Mouse (Mus musculus) lung, embryonic 14.5 days (tissue): ENCODE measurements at regions not wholly inside any gene's neighbourhood (a gene's known extent, or its start where the extent isn't known, plus 50 kb on each side); places are given as distances from the start of the nearest gene placed in this dataset.

Source experiments
- ATAC-seq: fragments of 200-750 bp; cut with Nextera tagmentation; 2 replicates; pipeline ENCODE4 v1.8.0; 2017; ENCODE audit warnings: mild to moderate bottlenecking, moderate TSS enrichment, moderate library complexity; ENCODE audit not compliant: insufficient read depth
- DNase-seq: peaks from one replicate; pipeline ENCODE4 v3.0.0-alpha.2; 2015
- H3K27ac ChIP-seq: fragments of 300-500 bp; sonication (generic); 2 replicates; pipeline ENCODE4 v1.5.1; 2014; ENCODE audit warnings: low read depth, mild to moderate bottlenecking, moderate library complexity
- H3K27me3 ChIP-seq: fragments of 300-500 bp; sonication (generic); 2 replicates; pipeline ENCODE4 v1.6.1; 2014; ENCODE audit warnings: low read length, control low read depth; ENCODE audit not compliant: insufficient read depth
- H3K36me3 ChIP-seq: fragments of 300-500 bp; sonication (generic); 2 replicates; pipeline ENCODE4 v1.6.1; 2014; ENCODE audit warnings: control low read depth; ENCODE audit not compliant: insufficient read depth
- H3K4me1 ChIP-seq: fragments of 300-500 bp; sonication (generic); 2 replicates; pipeline ENCODE4 v1.6.1; 2014; ENCODE audit warnings: antibody characterized with exemption, control low read depth; ENCODE audit not compliant: insufficient read depth
- H3K4me2 ChIP-seq: fragments of 300-500 bp; sonication (generic); 2 replicates; pipeline ENCODE4 v1.6.1; 2014; ENCODE audit warnings: mild to moderate bottlenecking
- H3K4me3 ChIP-seq: fragments of 300-500 bp; sonication (generic); 2 replicates; pipeline ENCODE4 v1.5.1; 2014; ENCODE audit warnings: low read depth, low read length
- H3K9ac ChIP-seq: fragments of 300-500 bp; sonication (generic); 2 replicates; pipeline ENCODE4 v1.6.1; 2014
- H3K9me3 ChIP-seq: fragments of 300-500 bp; sonication (generic); 2 replicates; pipeline ENCODE4 v1.6.1; 2016; ENCODE audit warnings: low read depth, low read length, control low read depth
- CTCF ChIP-seq: IDR thresholded peaks from 2 replicates; pipeline ENCODE4 v1.5.1; 2016; ENCODE audit warnings: antibody characterized with exemption, low read depth
- WGBS: fragments of 180-500 bp; shearing (Covaris S2); extraction: QIAGEN DNeasy Blood & Tissue Kit; methylation state at CpG from one replicate; pipeline ENCODE4 v1.1.7; 2014; 5-methylcytosine and 5-hydroxymethylcytosine counted together

DNA sequence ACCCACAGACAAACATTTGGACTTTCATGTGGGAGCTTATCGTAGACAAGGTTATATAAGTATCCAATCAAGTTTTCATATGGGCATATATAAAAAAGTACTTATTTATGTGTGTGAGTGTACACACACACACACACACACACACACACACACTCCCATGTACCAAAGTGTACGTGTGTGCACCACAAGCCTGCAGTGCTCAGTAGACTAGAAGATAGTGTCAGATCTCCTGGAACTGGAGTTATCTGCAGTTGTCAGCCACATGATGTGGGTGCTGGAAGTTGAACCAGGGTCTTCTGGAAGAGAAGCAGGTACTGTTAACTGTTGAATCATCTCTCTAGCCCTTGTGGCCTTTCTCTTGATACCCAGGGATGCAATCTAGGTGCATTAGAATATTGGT is 99.7 kb upstream of the Armc3 start:
- H3K9me3 ChIP-seq = no peaks in the 10 kb centered on the region
- H3K36me3 ChIP-seq = no peaks in the 10 kb centered on the region
- H3K4me2 ChIP-seq = no peak overlapping the region
- H3K4me1 ChIP-seq = no peaks in the 10 kb centered on the region
- no peak for TF ChIP-seq CTCF
- DNase-seq (no peak), ATAC-seq (no peak)
- H3K9ac ChIP-seq = no peak overlapping the region
- no peak overlapping the region for H3K4me3 ChIP-seq
- WGBS = 72% methylated on average over 2 of the region's 2 CpGs
- H3K27ac ChIP-seq = no peak overlapping the region
- no peaks in the 10 kb centered on the region for H3K27me3 ChIP-seq

DNA sequence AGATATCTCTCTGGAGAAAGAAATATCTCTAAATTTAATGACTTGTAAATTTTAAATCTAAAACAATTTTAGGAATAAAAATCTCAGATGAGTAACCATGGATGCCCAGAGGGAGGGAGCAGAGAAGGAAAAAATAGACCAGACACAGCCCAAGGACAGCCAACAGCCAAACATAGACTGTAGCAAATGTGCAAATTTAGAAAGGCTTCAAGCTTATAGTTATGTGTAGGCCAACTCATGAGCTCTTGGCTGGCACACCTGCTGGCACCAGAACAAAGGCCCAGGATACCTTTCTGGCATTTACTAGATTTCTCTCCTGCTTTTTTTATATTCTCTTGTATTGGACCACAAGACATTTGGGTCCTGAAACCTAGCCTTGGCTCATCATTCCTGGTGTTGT is 90.3 kb upstream of the Armc3 start:
- Histone ChIP-seq H3K4me1 (no peaks in the 10 kb centered on the region), H3K4me3 (no peak overlapping the region), H3K9ac (no peak overlapping the region), H3K36me3 (no peaks in the 10 kb centered on the region), H3K27me3 (no peaks in the 10 kb centered on the region), H3K4me2 (no peak overlapping the region), H3K9me3 (no peaks in the 10 kb centered on the region), H3K27ac (no peak overlapping the region)
- no peak for DNase-seq
- no peak for TF ChIP-seq CTCF
- ATAC-seq = no peak

DNA sequence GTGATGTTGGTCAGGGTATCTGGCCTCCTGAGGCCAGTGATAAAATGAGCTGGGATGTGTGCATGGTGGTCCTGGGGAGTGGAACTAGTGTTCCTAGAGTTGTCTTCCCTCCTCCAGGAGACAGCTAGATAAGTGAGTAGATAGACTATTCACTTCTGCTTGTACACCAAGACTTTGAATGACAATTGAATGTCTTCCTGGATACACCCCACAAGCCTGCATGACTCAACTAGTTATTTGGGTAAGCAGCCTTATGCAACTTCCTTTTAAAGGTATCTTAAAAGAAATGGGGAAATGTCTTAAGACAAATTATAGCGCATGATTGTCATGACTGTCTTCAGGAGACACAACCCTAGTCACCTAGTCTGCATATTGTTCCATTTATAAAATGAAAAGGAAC is 79.2 kb upstream of the Armc3 start:
- no peak overlapping the region for H3K4me3 ChIP-seq
- WGBS = 91% methylated on average over 1 of the region's 1 CpGs
- H3K27ac ChIP-seq = no peak overlapping the region
- DNase-seq (no peak), ATAC-seq (no peak)
- no peak overlapping the region for H3K4me2 ChIP-seq
- TF ChIP-seq CTCF = no peak
- no peaks in the 10 kb centered on the region for H3K36me3 ChIP-seq
- no peak overlapping the region for H3K9ac ChIP-seq
- H3K9me3 ChIP-seq = no peaks in the 10 kb centered on the region
- H3K27me3 ChIP-seq = no peaks in the 10 kb centered on the region
- no peaks in the 10 kb centered on the region for H3K4me1 ChIP-seq

DNA sequence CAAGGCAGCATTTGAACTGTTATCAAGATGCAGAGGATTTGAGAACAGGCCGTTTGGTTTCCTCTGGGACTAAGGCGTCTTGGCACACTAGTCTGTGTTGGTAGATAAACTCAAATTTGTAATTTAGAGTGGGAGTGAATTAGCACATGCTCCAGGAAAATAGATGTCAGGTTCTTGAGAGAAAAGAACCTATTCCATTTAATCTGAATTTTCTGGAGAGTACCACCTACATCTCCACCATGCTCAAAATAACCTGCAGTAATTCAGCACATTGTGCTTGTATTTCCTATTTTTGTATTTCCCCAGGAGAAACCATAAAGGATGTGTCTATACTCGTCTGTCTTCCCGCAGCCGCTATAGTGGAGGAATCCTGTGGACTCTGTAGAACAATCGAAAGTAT is 66.2 kb upstream of the Armc3 start:
- H3K36me3 ChIP-seq = no peaks in the 10 kb centered on the region
- H3K9ac ChIP-seq = no peak overlapping the region
- no peaks in the 10 kb centered on the region for H3K9me3 ChIP-seq
- no peak overlapping the region for H3K4me2 ChIP-seq
- no peaks in the 10 kb centered on the region for H3K27me3 ChIP-seq
- DNase-seq (no peak), ATAC-seq (no peak)
- H3K4me3 ChIP-seq = no peak overlapping the region
- 82% methylated on average over 6 of the region's 6 CpGs for WGBS
- no peaks in the 10 kb centered on the region for H3K4me1 ChIP-seq
- no peak for TF ChIP-seq CTCF
- no peak overlapping the region for H3K27ac ChIP-seq

DNA sequence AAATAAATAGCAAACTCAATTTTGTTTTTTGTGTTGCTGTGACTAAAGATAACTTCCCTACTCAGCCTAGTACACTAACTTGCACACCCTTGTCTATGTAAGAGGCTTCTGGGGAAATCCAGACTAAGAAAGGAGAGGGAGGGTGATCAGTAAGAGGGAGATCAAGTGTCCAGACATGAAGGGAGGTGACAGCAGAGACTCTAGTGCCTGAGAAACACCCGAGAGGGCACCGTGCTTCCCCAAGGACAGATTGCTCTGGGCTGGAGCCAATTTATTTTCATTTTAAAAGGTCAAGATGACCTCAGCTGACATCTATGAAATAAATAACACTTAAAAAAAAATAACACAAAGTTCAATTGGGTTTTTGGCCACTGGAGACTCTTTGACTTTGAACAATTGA is 56.5 kb upstream of the Armc3 start:
- ATAC-seq (no peak), DNase-seq (no peak)
- H3K4me1 ChIP-seq = 0 out of 2 replicates have a peak, but pooled peaks cover 6% of the 10 kb centered on the region

DNA sequence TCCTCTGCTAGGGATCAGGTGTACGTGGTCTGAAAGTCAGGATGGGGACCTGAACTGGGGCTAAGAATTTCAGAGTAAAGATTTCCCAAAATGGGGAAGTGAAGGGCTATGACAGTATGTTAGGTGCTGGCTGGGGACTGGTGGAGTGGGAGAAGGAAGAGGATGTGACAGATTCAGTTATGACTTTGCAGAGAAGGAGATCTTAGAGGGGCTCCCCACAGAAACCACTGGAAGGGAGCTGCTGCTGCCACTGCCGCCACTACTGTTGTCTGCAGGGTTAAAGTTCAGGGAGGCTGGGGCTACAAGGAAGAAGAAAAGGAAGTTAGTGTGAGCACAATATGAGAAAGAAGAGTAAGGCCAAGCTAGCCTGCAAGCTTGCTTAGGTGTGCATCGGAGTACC is 53.7 kb upstream of the Armc3 start:
- H3K4me1 ChIP-seq = 0 out of 2 replicates have a peak, but pooled peaks cover 6% of the 10 kb centered on the region
- no peak overlapping the region for H3K4me3 ChIP-seq
- H3K9ac ChIP-seq = no peak overlapping the region
- no peak overlapping the region for H3K4me2 ChIP-seq
- WGBS = 59% methylated on average over 3 of the region's 3 CpGs
- no peak for TF ChIP-seq CTCF
- no peak overlapping the region for H3K27ac ChIP-seq
- H3K27me3 ChIP-seq = no peaks in the 10 kb centered on the region
- H3K9me3 ChIP-seq = no peaks in the 10 kb centered on the region
- ATAC-seq = no peak
- H3K36me3 ChIP-seq = no peaks in the 10 kb centered on the region
- DNase-seq = no peak

More for the DNA sequence above, 56.5 kb upstream of the Armc3 start:
- H3K27ac ChIP-seq = no peak overlapping the region
- no peak overlapping the region for H3K4me2 ChIP-seq
- H3K36me3 ChIP-seq = no peaks in the 10 kb centered on the region
- no peak for TF ChIP-seq CTCF
- no peaks in the 10 kb centered on the region for H3K9me3 ChIP-seq
- no peak overlapping the region for H3K4me3 ChIP-seq
- H3K9ac ChIP-seq = no peak overlapping the region
- 20% methylated on average over 2 of the region's 2 CpGs for WGBS
- H3K27me3 ChIP-seq = no peaks in the 10 kb centered on the region

DNA sequence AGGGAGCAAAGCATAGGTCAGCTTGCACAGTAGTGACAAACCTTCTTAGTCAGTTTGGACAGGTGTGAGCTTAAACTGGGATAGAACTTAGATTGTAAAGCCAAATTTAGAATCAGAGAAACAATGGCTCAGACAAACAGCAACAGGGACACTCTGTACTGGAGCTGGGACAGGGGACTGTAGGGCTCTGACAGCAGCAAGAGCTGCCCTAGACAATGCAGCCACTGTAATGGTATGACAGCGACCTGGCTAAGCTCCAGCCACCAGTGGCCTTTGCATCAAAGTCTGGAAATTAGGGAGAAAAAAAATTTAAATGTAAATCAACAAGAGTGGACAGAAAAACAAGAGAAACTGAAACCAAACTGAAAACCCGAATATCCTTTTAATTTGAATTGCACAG is 53.2 kb upstream of the Armc3 start:
- Histone ChIP-seq H3K9me3 (no peaks in the 10 kb centered on the region), H3K9ac (no peak overlapping the region), H3K27me3 (no peaks in the 10 kb centered on the region), H3K4me1 (0 out of 2 replicates have a peak, but pooled peaks cover 6% of the 10 kb centered on the region), H3K4me2 (peak overlapping the region; percentile 23; the same call in 1 of the 2 replicates), H3K36me3 (no peaks in the 10 kb centered on the region), H3K4me3 (no peak overlapping the region), H3K27ac (no peak overlapping the region)
- TF ChIP-seq CTCF = no peak
- DNase-seq (peak; percentile 65), ATAC-seq (peak; percentile 72; the same call in 1 of the 2 replicates)
- 41% methylated on average over 2 of the region's 2 CpGs for WGBS

DNA sequence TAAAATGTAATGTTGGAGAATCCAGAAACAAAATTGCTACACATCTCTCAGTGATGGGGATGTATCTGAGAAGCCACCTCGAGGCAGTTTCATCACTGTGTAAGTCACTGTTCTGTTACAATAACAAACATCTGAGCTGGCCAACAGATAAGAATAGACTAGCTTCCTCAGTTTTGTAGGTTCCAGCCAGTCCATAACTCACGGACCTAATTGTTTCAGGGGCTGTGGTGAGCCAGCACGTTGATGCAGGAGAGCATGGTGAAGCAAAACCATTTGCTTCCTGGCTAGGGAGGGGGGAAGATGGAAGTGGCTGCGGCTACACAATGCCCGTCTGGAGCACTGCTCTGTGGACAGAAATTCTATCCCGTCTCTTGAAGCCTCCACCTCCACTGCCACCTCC is 52.8 kb upstream of the Armc3 start:
- H3K4me2 ChIP-seq = peak overlapping the region; percentile 0; the same call in 1 of the 2 replicates
- DNase-seq (peak; percentile 27), ATAC-seq (peak; percentile 51)

More for the DNA sequence above, 52.8 kb upstream of the Armc3 start:
- H3K27ac ChIP-seq = no peak overlapping the region
- no peak overlapping the region for H3K4me3 ChIP-seq
- no peak overlapping the region for H3K9ac ChIP-seq
- no peaks in the 10 kb centered on the region for H3K36me3 ChIP-seq
- H3K27me3 ChIP-seq = no peaks in the 10 kb centered on the region
- H3K9me3 ChIP-seq = no peaks in the 10 kb centered on the region
- TF ChIP-seq CTCF = no peak
- 17% methylated on average over 6 of the region's 6 CpGs for WGBS
- H3K4me1 ChIP-seq = 0 out of 2 replicates have a peak, but pooled peaks cover 6% of the 10 kb centered on the region
